Mouse (Mus musculus) kidney, embryonic 15.5 days (tissue): ENCODE results near the gene Pld1. TPM values are rescaled to one million over a fixed set of nuclear protein-coding genes. Genes with fewer than 3 reads are reported as not detected.

Experiments
- ATAC-seq: fragments of 200-750 bp; cut with Nextera tagmentation; replicated peaks from 2 replicates; pipeline ENCODE4 v1.8.0; 2017; ENCODE audit warnings: moderate TSS enrichment; ENCODE audit not compliant: low FRiP score
- H3K27ac ChIP-seq: fragments of 300-500 bp; sonication (generic); 2 replicates; pipeline ENCODE4 v1.5.1; 2015; ENCODE audit warnings: mild to moderate bottlenecking, inconsistent platforms
- H3K27me3 ChIP-seq: fragments of 300-500 bp; sonication (generic); 2 replicates; pipeline ENCODE4 v1.6.1; 2015; ENCODE audit warnings: inconsistent platforms
- H3K36me3 ChIP-seq: fragments of 300-500 bp; sonication (generic); 2 replicates; pipeline ENCODE4 v1.6.1; 2015; ENCODE audit warnings: inconsistent platforms
- H3K4me1 ChIP-seq: fragments of 300-500 bp; sonication (generic); 2 replicates; pipeline ENCODE4 v1.6.1; 2015; ENCODE audit warnings: inconsistent platforms
- H3K4me2 ChIP-seq: fragments of 300-500 bp; sonication (generic); 2 replicates; pipeline ENCODE4 v1.6.1; 2015; ENCODE audit warnings: moderate library complexity, mild to moderate bottlenecking, inconsistent platforms
- H3K4me3 ChIP-seq: fragments of 300-500 bp; sonication (generic); replicated peaks from 2 replicates; pipeline ENCODE4 v1.5.1; 2015; ENCODE audit warnings: mild to moderate bottlenecking, inconsistent platforms
- H3K9ac ChIP-seq: fragments of 300-500 bp; sonication (generic); 2 replicates; pipeline ENCODE4 v1.6.1; 2015; ENCODE audit warnings: mild to moderate bottlenecking, inconsistent platforms
- H3K9me3 ChIP-seq: fragments of 300-500 bp; sonication (generic); replicated peaks from 2 replicates; pipeline ENCODE4 v1.6.1; 2016; ENCODE audit warnings: inconsistent platforms
- WGBS: fragments of 180-500 bp; shearing (Covaris S2); methylation state at CpG from one replicate; pipeline ENCODE4 v1.1.7; 2015; ENCODE audit warnings: mixed read lengths; 5-methylcytosine and 5-hydroxymethylcytosine counted together
- polyA plus RNA-seq: library from polyadenylated mRNA; unstranded; fragments of >200 nt; fragmentation: Nextera tagmentation; extraction: Ambion mirVana; gene quantifications from 2 replicates; pipeline ENCODE4 v1.2.1, GENCODE M21; 2015

The Pld1 gene
- polyA plus RNA-seq, 1 experiment from 2014 or later: 5.0 TPM

- no peak for ATAC-seq
- H3K4me2 ChIP-seq: no peak overlapping the region
- no peaks in the 10 kb centered on the region for H3K27me3 ChIP-seq
- no peak overlapping the region for H3K4me3 ChIP-seq
- 81% methylated on average over 6 of the region's 6 CpGs for WGBS
- H3K27ac ChIP-seq: no peak overlapping the region
- H3K4me1 ChIP-seq: no peaks in the 10 kb centered on the region
- H3K36me3 ChIP-seq: 0 out of 2 replicates have a peak, but pooled peaks cover 4% of the 10 kb centered on the region
- H3K9me3 ChIP-seq: no peaks in the 10 kb centered on the region
- H3K9ac ChIP-seq: no peak overlapping the region
Measured at GRCm38 (mm10) chr3:28081012-28081411, 142.5 kb downstream of the Pld1 start.

- no peak overlapping the region for H3K4me2 ChIP-seq
- H3K9me3 ChIP-seq: no peaks in the 10 kb centered on the region
- H3K4me1 ChIP-seq: no peaks in the 10 kb centered on the region
- WGBS: 77% methylated on average over 3 of the region's 3 CpGs
- no peak overlapping the region for H3K27ac ChIP-seq
- ATAC-seq: no peak
- H3K4me3 ChIP-seq: no peak overlapping the region
- no peaks in the 10 kb centered on the region for H3K27me3 ChIP-seq
- no peak overlapping the region for H3K9ac ChIP-seq
- H3K36me3 ChIP-seq: no peaks in the 10 kb centered on the region
Measured at GRCm38 (mm10) chr3:28083218-28083617, 144.7 kb downstream of the Pld1 start.

- Histone ChIP-seq H3K4me3 (no peak overlapping the region), H3K9ac (no peak overlapping the region), H3K27ac (no peak overlapping the region), H3K27me3 (no peaks in the 10 kb centered on the region), H3K9me3 (no peaks in the 10 kb centered on the region), H3K4me1 (no peaks in the 10 kb centered on the region), H3K36me3 (no peaks in the 10 kb centered on the region), H3K4me2 (no peak overlapping the region)
- no peak for ATAC-seq
- WGBS: 60% methylated on average over 2 of the region's 2 CpGs
Measured at GRCm38 (mm10) chr3:28084281-28084680, 145.8 kb downstream of the Pld1 start.

GRCm38 (mm10) chr3:28091296-28091695 lies 152.8 kb downstream of the Pld1 start:
- Histone ChIP-seq H3K9ac (no peak overlapping the region), H3K36me3 (no peaks in the 10 kb centered on the region), H3K9me3 (no peaks in the 10 kb centered on the region), H3K27me3 (no peaks in the 10 kb centered on the region), H3K4me3 (no peak overlapping the region), H3K4me2 (no peak overlapping the region), H3K27ac (no peak overlapping the region), H3K4me1 (no peaks in the 10 kb centered on the region)
- 68% methylated on average over 1 of the region's 1 CpGs for WGBS
- ATAC-seq: no peak

- H3K4me2 ChIP-seq: no peak overlapping the region
- H3K27ac ChIP-seq: no peak overlapping the region
- no peaks in the 10 kb centered on the region for H3K36me3 ChIP-seq
- no peak for ATAC-seq
- no peak overlapping the region for H3K9ac ChIP-seq
- 79% methylated on average over 2 of the region's 2 CpGs for WGBS
- H3K27me3 ChIP-seq: no peaks in the 10 kb centered on the region
- no peaks in the 10 kb centered on the region for H3K4me1 ChIP-seq
- no peaks in the 10 kb centered on the region for H3K9me3 ChIP-seq
- H3K4me3 ChIP-seq: no peak overlapping the region
Measured at GRCm38 (mm10) chr3:28091741-28092140, 153.2 kb downstream of the Pld1 start.

- ATAC-seq: no peak
- Histone ChIP-seq H3K27me3 (no peaks in the 10 kb centered on the region), H3K9ac (no peak overlapping the region), H3K4me3 (no peak overlapping the region), H3K4me1 (no peaks in the 10 kb centered on the region), H3K9me3 (no peaks in the 10 kb centered on the region), H3K27ac (no peak overlapping the region), H3K36me3 (no peaks in the 10 kb centered on the region), H3K4me2 (no peak overlapping the region)
- 45% methylated on average over 9 of the region's 9 CpGs for WGBS
Measured at GRCm38 (mm10) chr3:28093684-28094302, 155.3 kb downstream of the Pld1 start.

GRCm38 (mm10) chr3:28095451-28095850 lies 157.0 kb downstream of the Pld1 start:
- Histone ChIP-seq H3K27me3 (no peaks in the 10 kb centered on the region), H3K27ac (no peak overlapping the region), H3K9me3 (no peaks in the 10 kb centered on the region), H3K36me3 (no peaks in the 10 kb centered on the region), H3K9ac (no peak overlapping the region), H3K4me1 (no peaks in the 10 kb centered on the region), H3K4me3 (no peak overlapping the region), H3K4me2 (no peak overlapping the region)
- 94% methylated on average over 9 of the region's 9 CpGs for WGBS
- no peak for ATAC-seq

- Histone ChIP-seq H3K36me3 (no peaks in the 10 kb centered on the region), H3K27ac (no peak overlapping the region), H3K9ac (no peak overlapping the region), H3K4me3 (no peak overlapping the region), H3K9me3 (no peaks in the 10 kb centered on the region), H3K4me2 (no peak overlapping the region), H3K4me1 (no peaks in the 10 kb centered on the region), H3K27me3 (no peaks in the 10 kb centered on the region)
- 91% methylated on average over 9 of the region's 9 CpGs for WGBS
- ATAC-seq: no peak
Measured at GRCm38 (mm10) chr3:28099175-28099574, 160.7 kb downstream of the Pld1 start.

GRCm38 (mm10) chr3:28104992-28105391 lies 166.5 kb downstream of the Pld1 start:
- Histone ChIP-seq H3K36me3 (no peaks in the 10 kb centered on the region), H3K4me1 (peaks cover 4% of the 10 kb centered on the region; the same call in 1 of the 2 replicates), H3K27me3 (no peaks in the 10 kb centered on the region), H3K9me3 (no peaks in the 10 kb centered on the region), H3K9ac (no peak overlapping the region), H3K27ac (no peak overlapping the region), H3K4me3 (no peak overlapping the region), H3K4me2 (no peak overlapping the region)
- ATAC-seq: no peak
- WGBS: 89% methylated on average over 1 of the region's 1 CpGs

- no peaks in the 10 kb centered on the region for H3K27me3 ChIP-seq
- H3K9me3 ChIP-seq: no peaks in the 10 kb centered on the region
- peaks cover 4% of the 10 kb centered on the region; the same call in 1 of the 2 replicates for H3K4me1 ChIP-seq
- ATAC-seq: peak; percentile 60; the same call in 1 of the 2 replicates
- no peak overlapping the region for H3K9ac ChIP-seq
- no peak overlapping the region for H3K4me2 ChIP-seq
- H3K36me3 ChIP-seq: no peaks in the 10 kb centered on the region
- no peak overlapping the region for H3K4me3 ChIP-seq
- H3K27ac ChIP-seq: no peak overlapping the region
- 33% methylated on average over 6 of the region's 6 CpGs for WGBS
Measured at GRCm38 (mm10) chr3:28107446-28108004, 169.0 kb downstream of the Pld1 start.

GRCm38 (mm10) chr3:28111516-28111915 lies 173.0 kb downstream of the Pld1 start:
- no peak overlapping the region for H3K4me3 ChIP-seq
- no peaks in the 10 kb centered on the region for H3K9me3 ChIP-seq
- H3K4me2 ChIP-seq: no peak overlapping the region
- no peak overlapping the region for H3K27ac ChIP-seq
- no peak overlapping the region for H3K9ac ChIP-seq
- peaks cover 4% of the 10 kb centered on the region; the same call in 1 of the 2 replicates for H3K4me1 ChIP-seq
- WGBS: 57% methylated on average over 5 of the region's 5 CpGs
- H3K27me3 ChIP-seq: no peaks in the 10 kb centered on the region
- ATAC-seq: no peak
- H3K36me3 ChIP-seq: no peaks in the 10 kb centered on the region

GRCm38 (mm10) chr3:28113881-28114280 lies 175.4 kb downstream of the Pld1 start:
- ATAC-seq: no peak
- Histone ChIP-seq H3K4me3 (no peak overlapping the region), H3K27ac (no peak overlapping the region), H3K9ac (no peak overlapping the region), H3K9me3 (no peaks in the 10 kb centered on the region), H3K4me1 (no peaks in the 10 kb centered on the region), H3K27me3 (no peaks in the 10 kb centered on the region), H3K36me3 (no peaks in the 10 kb centered on the region), H3K4me2 (no peak overlapping the region)
- 85% methylated on average over 2 of the region's 2 CpGs for WGBS

- H3K4me2 ChIP-seq: no peak overlapping the region
- 75% methylated on average over 5 of the region's 5 CpGs for whole genome bisulfite sequencing
- H3K4me1 ChIP-seq: no peaks in the 10 kb centered on the region
- no peak overlapping the region for H3K9ac ChIP-seq
- H3K27ac ChIP-seq: no peak overlapping the region
- no peak for ATAC-seq
- H3K9me3 ChIP-seq: no peaks in the 10 kb centered on the region
- H3K27me3 ChIP-seq: no peaks in the 10 kb centered on the region
- H3K4me3 ChIP-seq: no peak overlapping the region
- H3K36me3 ChIP-seq: no peaks in the 10 kb centered on the region
Measured at GRCm38 (mm10) chr3:28141716-28142115, 203.2 kb downstream of the Pld1 start.
